Mouse (Mus musculus): ENCODE results near the gene Oasl1. TPM values are rescaled to one million over a fixed set of nuclear protein-coding genes. Genes with fewer than 3 reads are reported as not detected.
"Not testable (repeated sequence)": the region's sequence is repeated elsewhere in the genome, so short reads cannot be mapped to it uniquely, and the experiment has no call there.

The Oasl1 gene
- polyA plus RNA-seq, 1 experiment, result not detected

GRCm38 (mm10) chr5:114896688-114897373, 26.2 kb upstream of the Oasl1 start, which contains the start of gene Oasl2:
Oasl2 (plus strand) TSS chr5:114896936.
- Histone ChIP-seq H3K4me3 (replicated peaks) (no peak within 1 kb of the TSS), H3K36me3 (ENCODE audit: control insufficient read depth) (no peaks in the 10 kb centered on the region), H3K27me3 (ENCODE audit: control insufficient read depth) (peaks cover 21% of the 10 kb centered on the region), H3K9me3 (ENCODE audit: control insufficient read depth, low read length) (no peaks in the 10 kb centered on the region), H3K4me1 (ENCODE audit: control insufficient read depth) (peaks cover 5% of the 10 kb centered on the region)
- no peak for TF ChIP-seq GATA1 (IDR thresholded peaks at IDR 0.05; ENCODE audit: low read length)
- no peak for TF ChIP-seq TAL1 (IDR thresholded peaks at IDR 0.05; ENCODE audit: low read length)

DNA sequence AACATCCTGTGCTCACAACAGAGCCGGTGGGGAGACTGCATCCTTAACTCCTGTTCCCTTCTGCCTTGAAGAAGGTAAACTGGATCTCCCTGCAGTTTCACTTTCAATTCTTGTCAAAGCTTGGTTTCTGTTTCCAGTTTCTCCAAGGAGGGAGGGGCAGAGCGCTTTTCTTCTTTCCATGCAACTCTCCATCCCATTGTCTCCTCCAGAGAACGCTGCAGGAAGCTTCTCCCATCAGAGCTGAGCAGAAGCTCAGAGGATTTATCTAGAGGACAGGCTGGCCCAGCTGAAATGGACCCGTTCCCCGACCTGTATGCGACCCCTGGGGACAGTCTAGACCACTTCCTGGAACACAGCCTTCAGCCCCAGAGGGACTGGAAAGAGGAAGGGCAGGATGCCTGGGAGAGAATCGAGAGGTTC, 25.7 kb upstream of the Oasl1 start:
- Histone ChIP-seq H3K4me1 (ENCODE audit: control insufficient read depth) (peaks cover 5% of the 10 kb centered on the region), H3K4me3 (replicated peaks) (no peak overlapping the region), H3K9me3 (ENCODE audit: control insufficient read depth, low read length) (no peaks in the 10 kb centered on the region), H3K36me3 (ENCODE audit: control insufficient read depth) (no peaks in the 10 kb centered on the region), H3K27me3 (ENCODE audit: control insufficient read depth) (peaks cover 21% of the 10 kb centered on the region)
- TF ChIP-seq GATA1 (IDR thresholded peaks at IDR 0.05; ENCODE audit: low read length) (no peak), TAL1 (IDR thresholded peaks at IDR 0.05; ENCODE audit: low read length) (no peak)

GRCm38 (mm10) chr5:114898857-114899256, 24.2 kb upstream of the Oasl1 start:
- Histone ChIP-seq H3K4me3 (replicated peaks) (no peak overlapping the region), H3K27me3 (ENCODE audit: control insufficient read depth) (peaks cover 21% of the 10 kb centered on the region), H3K4me1 (ENCODE audit: control insufficient read depth) (peaks cover 5% of the 10 kb centered on the region), H3K9me3 (ENCODE audit: control insufficient read depth, low read length) (no peaks in the 10 kb centered on the region), H3K36me3 (ENCODE audit: control insufficient read depth) (no peaks in the 10 kb centered on the region)
- TF ChIP-seq TAL1 (IDR thresholded peaks at IDR 0.05; ENCODE audit: low read length) (no peak), GATA1 (IDR thresholded peaks at IDR 0.05; ENCODE audit: low read length) (no peak)

DNA sequence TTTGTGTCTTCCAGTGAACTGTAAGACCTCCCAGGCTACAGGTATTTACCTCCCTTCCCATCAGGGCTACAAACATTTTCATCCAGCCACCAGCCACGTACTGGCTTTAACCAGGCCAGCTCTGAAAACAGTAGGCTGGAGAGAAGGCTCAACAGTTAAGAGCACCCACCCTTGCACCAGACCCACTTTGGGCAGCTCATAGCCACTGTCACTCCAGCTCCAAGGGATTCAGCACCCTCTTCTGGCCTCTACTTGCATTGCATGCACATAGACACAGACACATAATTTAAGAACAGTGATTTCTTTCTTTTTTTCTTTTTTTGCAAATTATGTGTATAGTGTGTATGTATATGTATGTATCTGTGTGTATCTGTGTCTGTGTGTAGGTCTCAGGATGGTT, 20.6 kb upstream of the Oasl1 start:
- H3K36me3 ChIP-seq (ENCODE audit: control insufficient read depth), result no peaks in the 10 kb centered on the region
- TF ChIP-seq GATA1 (IDR thresholded peaks at IDR 0.05; ENCODE audit: low read length) (no peak), TAL1 (IDR thresholded peaks at IDR 0.05; ENCODE audit: low read length) (no peak)
- H3K9me3 ChIP-seq (ENCODE audit: control insufficient read depth, low read length), result no peaks in the 10 kb centered on the region
- no peak overlapping the region for H3K4me3 ChIP-seq (replicated peaks)
- no peaks in the 10 kb centered on the region for H3K4me1 ChIP-seq (ENCODE audit: control insufficient read depth)
- H3K27me3 ChIP-seq (ENCODE audit: control insufficient read depth), result peaks cover 13% of the 10 kb centered on the region

DNA sequence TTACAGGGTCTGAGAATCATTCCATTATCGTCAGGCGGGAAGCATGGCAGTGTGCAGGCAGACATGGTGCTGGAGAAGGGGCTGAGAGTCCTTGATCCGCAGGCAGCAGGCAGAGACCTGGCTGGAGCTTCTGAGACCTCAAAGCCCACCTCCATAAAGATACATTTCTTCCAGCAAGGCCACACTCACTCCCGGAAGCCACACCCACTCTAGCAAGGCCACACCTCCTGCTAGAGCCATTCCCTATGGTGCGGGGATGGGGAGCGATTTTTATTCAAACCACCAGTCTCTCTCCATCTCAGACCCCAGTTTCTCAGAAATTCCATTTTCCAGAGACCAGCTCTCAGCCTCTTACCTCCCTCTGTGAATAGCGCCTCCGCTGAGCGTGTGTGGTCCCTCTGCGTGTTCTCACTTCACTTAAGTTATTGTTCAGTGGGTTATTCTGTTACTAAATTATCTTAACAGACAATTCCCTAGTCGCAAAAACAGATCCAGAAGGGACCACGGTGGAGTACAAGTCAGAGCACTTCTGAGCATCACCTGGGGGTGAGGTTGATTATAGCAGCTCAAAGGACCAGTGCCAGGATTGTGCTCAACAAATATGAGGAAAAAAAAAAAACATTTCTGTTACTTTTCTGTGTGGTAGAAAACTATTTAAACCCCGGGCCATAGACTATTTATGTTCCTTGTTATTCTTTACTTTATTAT, 14.3 kb upstream of the Oasl1 start:
- no peaks in the 10 kb centered on the region for H3K36me3 ChIP-seq (ENCODE audit: control insufficient read depth)
- TF ChIP-seq TAL1 (IDR thresholded peaks at IDR 0.05; ENCODE audit: low read length) (no peak), GATA1 (IDR thresholded peaks at IDR 0.05; ENCODE audit: low read length) (no peak)
- H3K9me3 ChIP-seq (ENCODE audit: control insufficient read depth, low read length), result no peaks in the 10 kb centered on the region
- no peaks in the 10 kb centered on the region for H3K4me1 ChIP-seq (ENCODE audit: control insufficient read depth)
- H3K27me3 ChIP-seq (ENCODE audit: control insufficient read depth), result no peaks in the 10 kb centered on the region
- H3K4me3 ChIP-seq (replicated peaks), result no peak overlapping the region

GRCm38 (mm10) chr5:114913686-114914085, 9.4 kb upstream of the Oasl1 start:
- no peaks in the 10 kb centered on the region for H3K4me1 ChIP-seq (ENCODE audit: control insufficient read depth)
- H3K4me3 ChIP-seq (replicated peaks), result no peak overlapping the region
- H3K36me3 ChIP-seq (ENCODE audit: control insufficient read depth), result no peaks in the 10 kb centered on the region
- TF ChIP-seq TAL1 (IDR thresholded peaks at IDR 0.05; ENCODE audit: low read length), result no peak
- no peak for TF ChIP-seq GATA1 (IDR thresholded peaks at IDR 0.05; ENCODE audit: low read length)
- H3K27me3 ChIP-seq (ENCODE audit: control insufficient read depth), result no peaks in the 10 kb centered on the region
- no peaks in the 10 kb centered on the region for H3K9me3 ChIP-seq (ENCODE audit: control insufficient read depth, low read length)

DNA sequence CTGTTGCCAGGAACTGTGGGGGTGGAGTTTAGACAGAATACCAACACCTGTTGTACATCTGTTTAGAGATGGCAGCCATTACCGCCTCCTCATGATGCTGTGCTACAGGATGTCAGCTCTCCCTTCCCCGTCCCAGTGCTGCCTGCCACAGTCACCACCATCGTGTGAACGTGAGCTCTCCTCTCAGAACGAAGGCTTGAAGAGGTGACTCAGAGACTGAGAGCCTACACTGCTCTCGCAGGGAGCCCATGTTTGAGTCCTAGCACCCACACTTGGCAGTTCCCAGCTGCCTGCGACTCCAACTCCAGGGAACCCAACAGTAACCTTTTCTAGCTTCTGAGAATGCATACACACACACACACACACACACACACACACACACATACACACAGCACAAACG, 8.2 kb upstream of the Oasl1 start:
- 0 out of 2 replicates have a peak, but pooled peaks cover 1% of the 10 kb centered on the region for H3K4me1 ChIP-seq (ENCODE audit: control insufficient read depth)
- no peaks in the 10 kb centered on the region for H3K9me3 ChIP-seq (ENCODE audit: control insufficient read depth, low read length)
- TF ChIP-seq GATA1 (IDR thresholded peaks at IDR 0.05; ENCODE audit: low read length) (no peak), TAL1 (IDR thresholded peaks at IDR 0.05; ENCODE audit: low read length) (no peak)
- no peak overlapping the region for H3K4me3 ChIP-seq (replicated peaks)
- H3K36me3 ChIP-seq (ENCODE audit: control insufficient read depth), result no peaks in the 10 kb centered on the region
- no peaks in the 10 kb centered on the region for H3K27me3 ChIP-seq (ENCODE audit: control insufficient read depth)

GRCm38 (mm10) chr5:114915854-114916253, 7.2 kb upstream of the Oasl1 start:
- H3K4me1 ChIP-seq (ENCODE audit: control insufficient read depth), result 0 out of 2 replicates have a peak, but pooled peaks cover 1% of the 10 kb centered on the region
- no peaks in the 10 kb centered on the region for H3K9me3 ChIP-seq (ENCODE audit: control insufficient read depth, low read length)
- no peaks in the 10 kb centered on the region for H3K27me3 ChIP-seq (ENCODE audit: control insufficient read depth)
- H3K4me3 ChIP-seq (replicated peaks), result no peak overlapping the region
- no peaks in the 10 kb centered on the region for H3K36me3 ChIP-seq (ENCODE audit: control insufficient read depth)
- TF ChIP-seq GATA1 (IDR thresholded peaks at IDR 0.05; ENCODE audit: low read length), result no peak
- no peak for TF ChIP-seq TAL1 (IDR thresholded peaks at IDR 0.05; ENCODE audit: low read length)

DNA sequence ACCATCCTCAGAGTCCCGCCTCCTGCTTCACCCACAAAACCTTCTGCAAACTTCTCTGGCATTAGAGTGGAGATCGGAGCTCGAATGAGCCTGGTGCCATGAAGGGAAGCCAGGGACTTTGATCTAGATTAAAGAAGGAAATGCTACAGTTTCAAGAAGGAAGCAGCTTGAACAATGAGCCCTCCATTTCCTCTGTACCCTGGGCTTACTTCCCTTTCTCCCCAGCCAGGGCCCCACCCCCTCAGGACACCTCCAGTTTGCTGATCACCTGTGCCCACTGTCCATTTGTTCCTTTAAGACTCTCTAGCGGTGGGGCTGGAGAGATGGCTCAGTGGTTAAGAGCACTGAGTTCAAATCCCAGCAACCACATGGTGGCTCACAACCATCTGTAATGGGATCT, 6.3 kb upstream of the Oasl1 start:
- no peaks in the 10 kb centered on the region for H3K9me3 ChIP-seq (ENCODE audit: control insufficient read depth, low read length)
- no peaks in the 10 kb centered on the region for H3K36me3 ChIP-seq (ENCODE audit: control insufficient read depth)
- H3K4me3 ChIP-seq (replicated peaks), result no peak overlapping the region
- no peaks in the 10 kb centered on the region for H3K27me3 ChIP-seq (ENCODE audit: control insufficient read depth)
- H3K4me1 ChIP-seq (ENCODE audit: control insufficient read depth), result peaks cover 4% of the 10 kb centered on the region
- TF ChIP-seq GATA1 (IDR thresholded peaks at IDR 0.05; ENCODE audit: low read length), result no peak
- no peak for TF ChIP-seq TAL1 (IDR thresholded peaks at IDR 0.05; ENCODE audit: low read length)

- H3K9me3 ChIP-seq (ENCODE audit: control insufficient read depth, low read length); H3K4me1 ChIP-seq (ENCODE audit: control insufficient read depth); H3K27me3 ChIP-seq (ENCODE audit: control insufficient read depth); H3K4me3 ChIP-seq (replicated peaks); H3K36me3 ChIP-seq (ENCODE audit: control insufficient read depth): not testable (repeated sequence)
Measured at GRCm38 (mm10) chr5:114917357-114917756, 5.7 kb upstream of the Oasl1 start.
